ENCODE assay signal across 26 mouse cellular contexts in genomic region chr4:52634986-52635385, GRCm38 (mm10). TPM values are rescaled to one million over a fixed set of nuclear protein-coding genes. Genes with fewer than 3 reads are reported as not detected.
DNase-seq lines count a peak whose midpoint lies in the region; ATAC-seq and TF ChIP-seq lines count a peak whose summit lies in the region.
"Had no signal": no experiment of that assay in that cellular context is flagged by ENCODE, and none has a peak within 500 bp of the region (broad histone marks: within the 10 kb centered on the region; RNA-seq: fewer than 3 reads in every experiment).

No protein-coding gene starts in this region.

- TF ChIP-seq CTCF in hindbrain, postnatal 0 days (IDR thresholded peaks at IDR 0.05; ENCODE audit: low read depth), result no peak

- no peak for DNase-seq in hindbrain, embryonic 10.5 days (ENCODE audit: low spot score)
- peak; percentile 16 for DNase-seq in brain, adult 2 months (ENCODE audit: low read depth, low spot score)
- peak; percentile 56 for DNase-seq in forebrain, embryonic 14.5 days (ENCODE audit: low spot score)
- DNase-seq in hindbrain, postnatal 0 days (ENCODE audit: low spot score), result peak; percentile 31
- no peak for DNase-seq in embryo, embryonic 11 days
- DNase-seq in adrenal gland, postnatal 14 days, result no peak
- DNase-seq: cerebellum, adult 9-11 months; heart, adult 11 months; kidney, postnatal 36 days; lung, postnatal 4 days; right cerebral cortex, adult 18-20 months; thymus, postnatal 14 days had no signal

- WGBS in hindbrain, embryonic 13.5 days, result 62% methylated on average over 6 of the region's 6 CpGs
- 81% methylated on average over 6 of the region's 6 CpGs for WGBS in hindbrain, embryonic 10.5 days
- 55% methylated on average over 6 of the region's 6 CpGs for WGBS in forebrain, embryonic 14.5 days
- 49% methylated on average over 6 of the region's 6 CpGs for WGBS in hindbrain, postnatal 0 days

- no peak overlapping the region for H3K9ac ChIP-seq in hindbrain, embryonic 13.5 days
- no peak overlapping the region for H3K9ac ChIP-seq in forebrain, embryonic 14.5 days (ENCODE audit: low read length)
- H3K9ac ChIP-seq in hindbrain, postnatal 0 days (replicated peaks; ENCODE audit: low read length), result no peak overlapping the region
- H3K9ac ChIP-seq: heart, embryonic 13.5 days; intestine, embryonic 15.5 days; liver, embryonic 14.5 days; lung, embryonic 15.5 days had no signal

- H3K27me3 ChIP-seq in hindbrain, embryonic 13.5 days, result no peaks in the 10 kb centered on the region
- no peaks in the 10 kb centered on the region for H3K27me3 ChIP-seq in hindbrain, embryonic 10.5 days (ENCODE audit: insufficient read depth, poor library complexity, severe bottlenecking)
- H3K27me3 ChIP-seq in forebrain, embryonic 14.5 days (replicated peaks; ENCODE audit: control insufficient read depth, insufficient read depth, low read length), result no peaks in the 10 kb centered on the region
- no peaks in the 10 kb centered on the region for H3K27me3 ChIP-seq in hindbrain, postnatal 0 days (ENCODE audit: insufficient read depth, low read length)
- H3K27me3 ChIP-seq: heart, embryonic 13.5 days; intestine, embryonic 15.5 days; lung, embryonic 15.5 days had no signal

- H3K27ac ChIP-seq in hindbrain, embryonic 13.5 days, result no peak overlapping the region
- no peak overlapping the region for H3K27ac ChIP-seq in hindbrain, embryonic 10.5 days
- no peak overlapping the region for H3K27ac ChIP-seq in forebrain, embryonic 14.5 days (ENCODE audit: low read depth, low read length)
- no peak overlapping the region for H3K27ac ChIP-seq in hindbrain, postnatal 0 days
- H3K27ac ChIP-seq: heart, embryonic 13.5 days; intestine, embryonic 15.5 days; liver, embryonic 14.5 days; lung, embryonic 15.5 days had no signal

- H3K4me3 ChIP-seq in hindbrain, embryonic 13.5 days, result no peak overlapping the region
- H3K4me3 ChIP-seq in hindbrain, embryonic 10.5 days, result no peak overlapping the region
- no peak overlapping the region for H3K4me3 ChIP-seq in forebrain, embryonic 14.5 days (ENCODE audit: low read depth, low read length)
- no peak overlapping the region for H3K4me3 ChIP-seq in hindbrain, postnatal 0 days (ENCODE audit: low read length)
- H3K4me3 ChIP-seq: heart, embryonic 13.5 days; intestine, embryonic 15.5 days; lung, embryonic 15.5 days had no signal

- no peaks in the 10 kb centered on the region for H3K36me3 ChIP-seq in hindbrain, embryonic 13.5 days
- no peaks in the 10 kb centered on the region for H3K36me3 ChIP-seq in hindbrain, embryonic 10.5 days
- H3K36me3 ChIP-seq in forebrain, embryonic 14.5 days (ENCODE audit: control insufficient read depth, insufficient read depth, low read length), result no peaks in the 10 kb centered on the region
- H3K36me3 ChIP-seq in hindbrain, postnatal 0 days (ENCODE audit: insufficient read depth, low read length), result no peaks in the 10 kb centered on the region
- H3K36me3 ChIP-seq: heart, embryonic 13.5 days; intestine, embryonic 15.5 days; lung, embryonic 15.5 days had no signal

- no peak overlapping the region for H3K4me2 ChIP-seq in hindbrain, embryonic 13.5 days
- H3K4me2 ChIP-seq in forebrain, embryonic 14.5 days (ENCODE audit: low read length), result no peak overlapping the region
- no peak overlapping the region for H3K4me2 ChIP-seq in hindbrain, postnatal 0 days (ENCODE audit: low read depth, low read length)
- H3K4me2 ChIP-seq: heart, embryonic 13.5 days; intestine, embryonic 15.5 days; lung, embryonic 15.5 days had no signal

- peak; percentile 79; the same call in 1 of the 2 replicates for ATAC-seq in hindbrain, embryonic 13.5 days (ENCODE audit: low FRiP score)
- peak; percentile 79 for ATAC-seq in forebrain, embryonic 14.5 days
- peak; percentile 59 for ATAC-seq in hindbrain, postnatal 0 days
- ATAC-seq: intestine, embryonic 15.5 days had no signal

- H3K4me1 ChIP-seq in hindbrain, embryonic 13.5 days (replicated peaks), result no peaks in the 10 kb centered on the region
- H3K4me1 ChIP-seq in hindbrain, embryonic 10.5 days (replicated peaks), result no peaks in the 10 kb centered on the region
- H3K4me1 ChIP-seq in forebrain, embryonic 14.5 days (ENCODE audit: control insufficient read depth, insufficient read depth, low read length), result no peaks in the 10 kb centered on the region
- no peaks in the 10 kb centered on the region for H3K4me1 ChIP-seq in hindbrain, postnatal 0 days (ENCODE audit: insufficient read depth, low read length)
- H3K4me1 ChIP-seq: heart, embryonic 13.5 days; intestine, embryonic 15.5 days; lung, embryonic 15.5 days had no signal

- H3K9me3 ChIP-seq in hindbrain, embryonic 13.5 days, result no peaks in the 10 kb centered on the region
- H3K9me3 ChIP-seq in hindbrain, embryonic 10.5 days, result no peaks in the 10 kb centered on the region
- no peaks in the 10 kb centered on the region for H3K9me3 ChIP-seq in forebrain, embryonic 14.5 days (replicated peaks; ENCODE audit: control insufficient read depth, low read length)
- H3K9me3 ChIP-seq in hindbrain, postnatal 0 days (ENCODE audit: low read length), result no peaks in the 10 kb centered on the region
- H3K9me3 ChIP-seq: heart, embryonic 13.5 days; intestine, embryonic 15.5 days; lung, embryonic 15.5 days had no signal

RNA-seq across cellular contexts. Expression of gene Toporsl, which starts 38.9 kb away (rescaled TPM):
- not detected in 2 replicates for polyA plus RNA-seq in hindbrain, embryonic 13.5 days (2015; fragmentation: Nextera tagmentation; extraction: Ambion mirVana)
- not detected in 2 replicates for polyA plus RNA-seq in hindbrain, embryonic 10.5 days (2016; fragmentation: Nextera tagmentation; extraction: Ambion mirVana)
- not detected in 2 replicates for polyA plus RNA-seq in forebrain, embryonic 14.5 days (2014; fragmentation: Nextera tagmentation; extraction: Ambion mirVana)
- total RNA-seq in hindbrain, postnatal 0 days (2014; rRNA removed), result not detected in 2 replicates
- polyA plus RNA-seq in hindbrain, postnatal 0 days (2015; fragmentation: Nextera tagmentation; extraction: Ambion mirVana), result not detected in 2 replicates
- total RNA-seq in adrenal gland, postnatal 14 days (2021), result not detected in 2 replicates
- total RNA-seq: adrenal gland, postnatal 4 days; gastrocnemius, adult 18-20 months; heart, postnatal 25 days; layer of hippocampus, postnatal 10 days; left cerebral cortex, adult 8-10 months had no signal
- polyA plus RNA-seq: C2C12; embryonic facial prominence, embryonic 14.5 days; heart, embryonic 13.5 days; intestine, embryonic 15.5 days; kidney, embryonic 14.5 days; limb, embryonic 14.5 days; liver, embryonic 14.5 days; lung, embryonic 15.5 days had no signal

Comparison
In these comparisons a context has a peak if more than half of its experiments do, and no peak if none do; other contexts are left out.
1. DNase-seq: peak in brain, adult 2 months (single experiment), forebrain, embryonic 14.5 days (single experiment) and hindbrain, postnatal 0 days (single experiment); none in hindbrain, embryonic 10.5 days (single experiment), embryo, embryonic 11 days (single experiment) and adrenal gland, postnatal 14 days (single experiment).
2. Peak in every context shown above with its lines, with median percentiles within 50 percentile points of each other: ATAC-seq.